Mouse (Mus musculus) spleen, adult 2 months (tissue): Measurements from ENCODE around the gene Ppbp.

Experiments
- CTCF ChIP-seq: fragments of 200-500 bp; IDR thresholded peaks from 2 replicates; pipeline ENCODE4 v1.5.1; 2011; ENCODE audit warnings: mild to moderate bottlenecking, inconsistent platforms; ENCODE audit not compliant: insufficient read depth, insufficient read length, insufficient replicate concordance; ENCODE audit errors: extremely low read depth
- POLR2A ChIP-seq: fragments of 200-500 bp; IDR thresholded peaks from 2 replicates; pipeline ENCODE4 v1.6.1; 2011; ENCODE audit warnings: low read depth, low read length, inconsistent platforms

DNA sequence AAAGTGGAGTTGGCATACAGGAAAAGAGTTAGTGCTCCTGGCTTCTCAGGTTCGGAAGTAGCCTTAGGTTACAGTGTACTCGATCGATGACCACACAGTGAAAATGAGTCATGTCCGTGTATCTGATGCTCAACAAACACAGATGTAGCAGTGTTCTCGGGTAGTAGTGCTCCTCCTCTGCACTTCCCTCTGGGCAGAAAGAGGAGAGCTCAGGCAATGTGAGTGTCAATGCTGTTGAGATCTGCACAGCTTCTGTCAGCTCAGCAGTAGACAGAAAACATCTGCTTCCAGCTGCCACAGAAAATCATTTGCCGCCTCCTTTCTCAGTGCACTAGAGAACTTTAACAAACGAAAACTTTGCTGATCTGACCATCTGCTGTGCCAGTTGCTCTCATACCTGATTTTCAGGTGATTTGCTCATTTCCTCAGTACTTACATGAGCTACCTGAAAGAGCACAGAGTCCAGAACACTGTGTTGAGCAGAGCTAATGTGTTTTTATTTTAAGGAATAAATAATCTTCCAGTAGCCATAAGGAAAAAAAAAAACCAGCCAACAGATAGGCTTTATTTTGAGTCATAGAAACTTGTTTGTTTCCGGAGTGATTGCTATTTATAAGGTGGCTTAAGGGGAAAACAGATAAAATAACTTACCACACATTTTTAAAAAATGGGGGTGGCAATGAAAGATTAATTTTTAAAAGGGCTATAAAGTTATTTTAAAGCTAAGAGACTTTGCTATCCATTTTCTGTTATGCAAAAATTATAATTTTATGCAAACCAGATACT, 2.3 kb upstream of the Ppbp start:
- no peak for TF ChIP-seq CTCF
- no peak for TF ChIP-seq POLR2A
